Mouse (Mus musculus): ENCODE measurements around the gene Cd4.

- TF ChIP-seq CTCF (IDR thresholded peaks at IDR 0.05; ENCODE audit: extremely low read depth, insufficient read length, insufficient replicate concordance, low read depth, low read length) = no peak
- TF ChIP-seq POLR2A (IDR thresholded peaks at IDR 0.05; ENCODE audit: low read depth, low read length) = no peak
These were observed 4.7 kb downstream of the Cd4 start for GRCm38 (mm10) chr6:124883351-124883750.

All from small intestine, adult 2 months (tissue).